8 mouse cellular contexts compared by ENCODE assay signal in the genomic region with DNA sequence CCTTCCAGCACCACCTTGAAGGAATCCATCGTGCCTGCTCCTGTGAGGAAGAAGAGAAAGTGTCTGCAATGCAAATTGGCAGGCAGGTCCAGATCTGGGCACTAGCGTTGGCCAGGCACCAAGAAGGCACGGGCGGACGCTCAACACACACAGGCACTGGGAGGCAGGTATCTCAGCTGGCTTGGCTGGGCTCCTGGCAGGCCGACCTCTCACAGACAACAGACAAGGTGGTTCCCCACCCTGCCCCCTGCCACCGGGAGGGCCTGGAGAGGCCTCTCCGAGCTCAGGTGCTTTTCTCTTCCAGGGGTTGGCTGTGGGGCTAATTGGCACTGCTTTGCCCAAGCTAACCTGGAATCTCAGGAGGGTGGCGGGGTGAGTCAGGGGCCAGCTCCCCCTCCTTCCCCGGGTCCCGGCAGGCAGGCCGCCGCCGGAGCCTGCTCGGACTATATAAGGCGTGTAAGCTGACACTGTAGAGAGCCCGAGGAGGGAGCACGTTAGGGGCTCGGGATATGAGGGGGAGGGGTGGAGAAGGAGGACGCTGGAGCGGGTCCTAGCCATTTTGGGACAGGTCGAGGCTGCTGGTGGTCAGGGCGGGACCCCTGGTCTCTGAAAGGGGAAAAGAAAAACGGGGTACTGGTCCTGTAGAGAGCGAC. TPM values are rescaled to one million over a fixed set of nuclear protein-coding genes. Genes with fewer than 3 reads are reported as not detected.
DNase-seq lines count a peak whose midpoint lies in the region; ATAC-seq and TF ChIP-seq lines count a peak whose summit lies in the region.

No protein-coding gene starts in this region.

- no peaks in the 10 kb centered on the region for H3K27me3 ChIP-seq in MEL (ENCODE audit: control insufficient read depth in 1 of 2, insufficient read depth in 2 of 2, low read length in 2 of 2)
- no peaks in the 10 kb centered on the region for H3K27me3 ChIP-seq in heart, adult 2 months (ENCODE audit: control insufficient read depth, insufficient read depth, low read length)
- H3K27me3 ChIP-seq in lung, postnatal 0 days (replicated peaks; ENCODE audit: insufficient read depth, low read length), result no peaks in the 10 kb centered on the region

- peak overlapping the region; percentile 78 for H3K27ac ChIP-seq in MEL (ENCODE audit: control insufficient read depth, low read depth, low read length)
- H3K27ac ChIP-seq in heart, adult 2 months, result peak overlapping the region; percentile 93
- peak overlapping the region; percentile 90 for H3K27ac ChIP-seq in lung, postnatal 0 days (ENCODE audit: low read length)

- TF ChIP-seq CTCF in MEL (IDR thresholded peaks at IDR 0.05 in 2 of 3, conservative IDR thresholded peaks at IDR 0.05 in 1 of 3; ENCODE audit: control insufficient read depth in 1 of 3, insufficient read depth in 1 of 3, low read depth in 2 of 3, low read length in 3 of 3, poor library complexity in 1 of 3, severe bottlenecking in 1 of 3), result no peak
- TF ChIP-seq CTCF in heart, adult 2 months (IDR thresholded peaks at IDR 0.05), result no peak
- TF ChIP-seq CTCF in lung, postnatal 0 days (IDR thresholded peaks at IDR 0.05), result no peak

- intact Hi-C loops in heart, adult 2 months (cut with DNase I), result loop anchor here (1.0 to 2.0 kb wide), 3 partner anchors 24 to 64 kb away; a partner anchor contains a TSS

- peak overlapping the region; percentile 77 for H3K9ac ChIP-seq in MEL (ENCODE audit: control insufficient read depth, low read depth, low read length, poor library complexity, severe bottlenecking)
- peak overlapping the region; percentile 86 for H3K9ac ChIP-seq in heart, adult 2 months (ENCODE audit: low read depth, low read length)
- peak overlapping the region; percentile 83 for H3K9ac ChIP-seq in lung, postnatal 0 days (replicated peaks; ENCODE audit: low read depth)

- H3K4me3 ChIP-seq in MEL (ENCODE audit: control insufficient read depth in 1 of 2, insufficient read depth in 1 of 2, low read depth in 2 of 2, low read length in 2 of 2), result peak overlapping the region; percentile 63 to 81
- peak overlapping the region; percentile 80 for H3K4me3 ChIP-seq in heart, adult 2 months
- peak overlapping the region; percentile 85 for H3K4me3 ChIP-seq in lung, postnatal 0 days (ENCODE audit: low read depth, low read length)

- peaks cover 0 to 27% of the 10 kb centered on the region in 2 experiments; a peak in 2 of 4 replicates for H3K36me3 ChIP-seq in MEL (ENCODE audit: control insufficient read depth in 1 of 2, insufficient read depth in 2 of 2, low read length in 2 of 2)
- no peaks in the 10 kb centered on the region for H3K36me3 ChIP-seq in heart, adult 2 months (ENCODE audit: control insufficient read depth, insufficient read depth, low read length)
- peaks cover 6% of the 10 kb centered on the region; the same call in 1 of the 2 replicates for H3K36me3 ChIP-seq in lung, postnatal 0 days (ENCODE audit: insufficient read depth, low read length)

- no peak for TF ChIP-seq POLR2A in MEL (IDR thresholded peaks at IDR 0.05; ENCODE audit: control insufficient read depth in 1 of 2, insufficient read depth in 1 of 2, low read depth in 1 of 2, low read length in 2 of 2, poor library complexity in 1 of 2)
- no peak for TF ChIP-seq POLR2A in heart, adult 2 months (IDR thresholded peaks at IDR 0.05; ENCODE audit: insufficient read depth, low read depth, low read length)

- H3K4me1 ChIP-seq in MEL (ENCODE audit: control insufficient read depth in 1 of 2, insufficient read depth in 2 of 2, low read length in 2 of 2), result peaks cover 27 to 32% of the 10 kb centered on the region in 2 experiments
- peaks cover 18% of the 10 kb centered on the region for H3K4me1 ChIP-seq in heart, adult 2 months (ENCODE audit: control insufficient read depth, insufficient read depth, low read length)
- H3K4me1 ChIP-seq in lung, postnatal 0 days (ENCODE audit: insufficient read depth, low read depth, low read length), result peaks cover 21% of the 10 kb centered on the region

- no peak for TF ChIP-seq RAD21 in MEL (IDR thresholded peaks at IDR 0.05; ENCODE audit: low read depth, low read length)

- ATAC-seq in lung, postnatal 0 days, result peak; percentile 28

- DNase-seq in 3134 (ENCODE audit: extremely low read depth, insufficient read length, low spot score) (peak; percentile 77), MEL (ENCODE audit: low read depth, low spot score) (peak; percentile 61)
- peak; percentile 83 for DNase-seq in embryo, embryonic 10 days (ENCODE audit: low spot score)
- DNase-seq in heart, adult 2 months, result peak; percentile 76 to 81
- DNase-seq in kidney, adult 8-10 months, result peak; percentile 59
- DNase-seq in lung, postnatal 0 days (ENCODE audit: low spot score), result peak; percentile 85
- DNase-seq in skeletal muscle tissue, adult 2 months (ENCODE audit: low read depth, low spot score), result peak; percentile 87
- DNase-seq in layer of hippocampus, postnatal 36 days, result no peak

- 1% methylated on average over 25 of the region's 25 CpGs for WGBS in heart, adult 2 months
- under 1% methylated on average over 25 of the region's 25 CpGs for WGBS in lung, postnatal 0 days

- H3K79me2 ChIP-seq in MEL (ENCODE audit: control insufficient read depth, insufficient read depth, low read length, poor library complexity), result peaks cover 6% of the 10 kb centered on the region
- no peaks in the 10 kb centered on the region; the same call in 1 of the 2 replicates for H3K79me2 ChIP-seq in heart, adult 2 months (replicated peaks; ENCODE audit: control insufficient read depth, insufficient read depth, low read length)

- no peaks in the 10 kb centered on the region for H3K9me3 ChIP-seq in MEL (replicated peaks; ENCODE audit: insufficient read depth, low read length)
- no peaks in the 10 kb centered on the region for H3K9me3 ChIP-seq in lung, postnatal 0 days (ENCODE audit: low read length)

- peak overlapping the region; percentile 79 for H3K4me2 ChIP-seq in lung, postnatal 0 days (replicated peaks; ENCODE audit: low read depth, low read length)

- TF ChIP-seq EP300 in MEL (IDR thresholded peaks at IDR 0.05; ENCODE audit: low read depth in 1 of 2, low read length in 2 of 2), result no peak
- TF ChIP-seq EP300 in heart, adult 2 months (IDR thresholded peaks at IDR 0.05; ENCODE audit: insufficient read depth, low read depth, low read length), result no peak
- TF ChIP-seq EP300 in lung, postnatal 0 days (IDR thresholded peaks at IDR 0.05), result no peak

TF ChIP-seq in MEL, 35 proteins besides CTCF, POLR2A, EP300 and RAD21:
- TF ChIP-seq ETS1 (IDR thresholded peaks at IDR 0.05; ENCODE audit: low read depth, low read length) (no peak), MAZ (IDR thresholded peaks at IDR 0.05; ENCODE audit: low read depth, low read length) (peak; percentile 33; the same call in 1 of the 2 replicates)
TF ChIP-seq in MEL: peak in this region for 1.

RNA-seq across cellular contexts. Expression of a gene that starts 1.0 kb away (rescaled TPM):
- total RNA-seq in MEL (2012; rRNA removed), result 12.3 and 15.7 TPM in 2 replicates
- 10 to 100 TPM in 1 of 2 experiments, not detected in 1; 40.6 TPM for polyA plus RNA-seq in MEL (2012; ENCODE audit: insufficient read depth in 1 of 2, insufficient read length in 2 of 2, low read depth in 1 of 2, low replicate concordance in 2 of 2, missing spikeins in 1 of 2)
- 10 to 100 TPM; 46.9 to 54.0 TPM for total RNA-seq in heart, adult 2 months (2021)
- polyA plus RNA-seq in heart, adult 2 months (2012; rRNA removed), result 86.3 and 98.2 TPM in 2 replicates
- polyA plus RNA-seq in lung, postnatal 0 days (2015; fragmentation: Nextera tagmentation; extraction: Ambion mirVana), result 109 and 111 TPM in 2 replicates
- total RNA-seq in layer of hippocampus, postnatal 36 days (2021), result 10 to 100 TPM; 89.6 to 94.1 TPM

RNA-seq across cellular contexts. Expression of a gene that starts 16.6 kb away (rescaled TPM):
- total RNA-seq in MEL (2012; rRNA removed), result 1.4 and 1.6 TPM in 2 replicates
- 1 to 10 TPM in 1 of 2 experiments, not detected in 1; 4.3 TPM for polyA plus RNA-seq in MEL (2012; ENCODE audit: insufficient read depth in 1 of 2, insufficient read length in 2 of 2, low read depth in 1 of 2, low replicate concordance in 2 of 2, missing spikeins in 1 of 2)
- total RNA-seq in heart, adult 2 months (2021), result 1 to 10 TPM; 1.9 to 2.4 TPM
- 3.7 and 7.3 TPM in 2 replicates for polyA plus RNA-seq in heart, adult 2 months (2012; rRNA removed)
- 8.1 and 9.1 TPM in 2 replicates for polyA plus RNA-seq in lung, postnatal 0 days (2015; fragmentation: Nextera tagmentation; extraction: Ambion mirVana)
- 10 to 100 TPM; 17.0 to 20.6 TPM for total RNA-seq in layer of hippocampus, postnatal 36 days (2021)

RNA-seq across cellular contexts. Expression of a gene that starts 24.0 kb away (rescaled TPM):
- 58.5 and 61.6 TPM in 2 replicates for total RNA-seq in MEL (2012; rRNA removed)
- polyA plus RNA-seq in MEL (2012; ENCODE audit: insufficient read depth in 1 of 2, insufficient read length in 2 of 2, low read depth in 1 of 2, low replicate concordance in 2 of 2, missing spikeins in 1 of 2), result 10 to 100 TPM in 1 of 2 experiments, not detected in 1; 88.8 TPM
- 10 to 100 TPM; 13.0 to 13.9 TPM for total RNA-seq in heart, adult 2 months (2021)
- polyA plus RNA-seq in heart, adult 2 months (2012; rRNA removed), result 20.7 and 21.1 TPM in 2 replicates
- 35.3 and 36.8 TPM in 2 replicates for polyA plus RNA-seq in lung, postnatal 0 days (2015; fragmentation: Nextera tagmentation; extraction: Ambion mirVana)
- total RNA-seq in layer of hippocampus, postnatal 36 days (2021), result 10 to 100 TPM; 59.4 to 60.2 TPM

RNA-seq across cellular contexts. Expression of a gene that starts 24.6 kb away (rescaled TPM):
- 0.04 and 0.10 TPM in 2 replicates for total RNA-seq in MEL (2012; rRNA removed)
- polyA plus RNA-seq in MEL (2012; ENCODE audit: insufficient read depth in 1 of 2, insufficient read length in 2 of 2, low read depth in 1 of 2, low replicate concordance in 2 of 2, missing spikeins in 1 of 2), result under 1 TPM in 1 of 2 experiments, not detected in 1; 0.53 TPM
- 1 to 10 TPM; 4.8 to 9.3 TPM for total RNA-seq in heart, adult 2 months (2021)
- polyA plus RNA-seq in heart, adult 2 months (2012; rRNA removed), result 10.4 and 11.5 TPM in 2 replicates
- polyA plus RNA-seq in lung, postnatal 0 days (2015; fragmentation: Nextera tagmentation; extraction: Ambion mirVana), result 43.0 and 50.6 TPM in 2 replicates
- total RNA-seq in layer of hippocampus, postnatal 36 days (2021), result 100 to 1,000 TPM; 388 to 393 TPM

RNA-seq across cellular contexts. Expression of a gene that starts 48.4 kb away (rescaled TPM):
- total RNA-seq in MEL (2012; rRNA removed), result 2.4 and 2.7 TPM in 2 replicates
- polyA plus RNA-seq in MEL (2012; ENCODE audit: insufficient read depth in 1 of 2, insufficient read length in 2 of 2, low read depth in 1 of 2, low replicate concordance in 2 of 2, missing spikeins in 1 of 2), result 1 to 10 TPM in 1 of 2 experiments, not detected in 1; 8.7 TPM
- under 1 TPM; 0.86 to 0.94 TPM for total RNA-seq in heart, adult 2 months (2021)
- polyA plus RNA-seq in heart, adult 2 months (2012; rRNA removed), result 0.53 and 1.1 TPM in 2 replicates
- polyA plus RNA-seq in lung, postnatal 0 days (2015; fragmentation: Nextera tagmentation; extraction: Ambion mirVana), result 0.17 and 0.45 TPM in 2 replicates
- total RNA-seq in layer of hippocampus, postnatal 36 days (2021), result 10 to 100 TPM; 86.1 to 86.6 TPM

Comparison
In these comparisons a context has a peak if more than half of its experiments do, and no peak if none do; other contexts are left out.
1. DNase-seq: peak in 3134 (single experiment), MEL (single experiment), embryo, embryonic 10 days (single experiment), heart, adult 2 months (2 of 2), kidney, adult 8-10 months (2 of 2), lung, postnatal 0 days (single experiment) and skeletal muscle tissue, adult 2 months (single experiment); none in layer of hippocampus, postnatal 36 days (0 of 2).
2. Peak in every context shown above with its lines, with median percentiles within 50 percentile points of each other: H3K27ac ChIP-seq, H3K4me3 ChIP-seq and H3K9ac ChIP-seq.